Mouse (Mus musculus) stomach, embryonic 16.5 days (tissue): ENCODE measurements around the gene Eif4a1. TPM values are rescaled to one million over a fixed set of nuclear protein-coding genes. Genes with fewer than 3 reads are reported as not detected.

Experiments used
- ATAC-seq: fragments of 200-750 bp; cut with Nextera tagmentation; 2 replicates; pipeline ENCODE4 v1.8.0; 2017; ENCODE audit warnings: moderate number of reproducible peaks, moderate TSS enrichment; ENCODE audit not compliant: insufficient read depth, low FRiP score
- H3K27ac ChIP-seq: fragments of 300-500 bp; sonication (generic); 2 replicates; pipeline ENCODE4 v1.5.1; 2014; ENCODE audit warnings: low read length
- H3K27me3 ChIP-seq: fragments of 300-500 bp; sonication (generic); 2 replicates; pipeline ENCODE4 v1.6.1; 2014; ENCODE audit warnings: low read length, control low read depth, mixed read lengths; ENCODE audit not compliant: control insufficient read depth, insufficient read depth
- H3K36me3 ChIP-seq: fragments of 300-500 bp; sonication (generic); 2 replicates; pipeline ENCODE4 v1.6.1; 2014; ENCODE audit warnings: low read length; ENCODE audit not compliant: control insufficient read depth, insufficient read depth
- H3K4me1 ChIP-seq: fragments of 300-500 bp; sonication (generic); 2 replicates; pipeline ENCODE4 v1.6.1; 2014; ENCODE audit warnings: low read length, control low read depth, mixed read lengths; ENCODE audit not compliant: control insufficient read depth, insufficient read depth
- H3K4me2 ChIP-seq: fragments of 300-500 bp; sonication (generic); 2 replicates; pipeline ENCODE4 v1.6.1; 2014; ENCODE audit warnings: low read depth, low read length, mixed read lengths
- H3K4me3 ChIP-seq: fragments of 300-500 bp; sonication (generic); replicated peaks from 2 replicates; pipeline ENCODE4 v1.5.1; 2014; ENCODE audit warnings: mild to moderate bottlenecking, low read length
- H3K9ac ChIP-seq: fragments of 300-500 bp; sonication (generic); 2 replicates; pipeline ENCODE4 v1.6.1; 2014; ENCODE audit warnings: low read length
- H3K9me3 ChIP-seq: fragments of 300-500 bp; sonication (generic); replicated peaks from 2 replicates; pipeline ENCODE4 v1.6.1; 2016; ENCODE audit warnings: low read length, control low read depth; ENCODE audit not compliant: control insufficient read depth
- WGBS: fragments of 180-500 bp; shearing (Covaris S2); extraction: QIAGEN DNeasy Blood & Tissue Kit; methylation state at CpG from one replicate; pipeline ENCODE4 v1.1.7; 2014; 5-methylcytosine and 5-hydroxymethylcytosine counted together
- polyA plus RNA-seq: library from polyadenylated mRNA; unstranded; fragments of >200 nt; fragmentation: Nextera tagmentation; extraction: Ambion mirVana; gene quantifications from 2 replicates; pipeline ENCODE4 v1.2.1, GENCODE M21; 2015

Gene Eif4a1
- polyA plus RNA-seq, 1 experiment from 2014 or later: 462 TPM

DNA sequence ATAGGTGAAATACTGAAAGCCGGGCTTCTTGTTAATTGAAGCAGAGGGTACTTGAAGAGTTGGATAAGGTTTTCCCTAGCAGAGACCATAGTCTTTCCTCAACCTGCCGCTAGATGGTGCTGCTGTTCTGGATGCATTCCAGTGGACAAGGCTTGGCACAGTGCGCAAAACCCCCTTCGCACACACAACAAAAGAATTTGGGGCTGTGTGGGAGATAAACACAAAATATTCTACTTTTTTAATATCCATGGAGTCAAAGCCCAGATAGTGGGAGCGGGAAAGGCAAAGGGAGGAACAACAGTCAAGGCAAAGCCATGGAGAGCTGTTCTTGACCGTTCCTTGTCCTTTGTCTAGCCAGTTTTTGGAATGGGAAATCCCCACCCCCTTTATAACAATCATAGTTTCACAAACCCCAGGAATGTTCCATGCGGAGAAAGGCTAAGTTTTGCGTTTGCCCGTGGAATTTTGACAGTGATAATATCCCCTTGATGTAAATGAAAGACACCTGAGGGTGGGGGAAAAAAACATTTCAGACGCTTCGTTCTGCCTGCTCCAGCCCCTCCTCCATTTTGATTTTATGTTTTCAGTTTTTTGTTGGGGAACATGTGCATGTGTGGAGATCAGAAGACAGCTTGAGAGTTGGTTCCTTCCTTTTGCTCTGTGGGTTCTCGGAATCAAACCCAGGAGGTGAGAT lies 10.8 kb upstream of the Eif4a1 start:
- 0 out of 2 replicates have a peak, but pooled peaks have one; percentile 17 for ATAC-seq
- Histone ChIP-seq H3K27ac (peak overlapping the region; percentile 89), H3K36me3 (no peaks in the 10 kb centered on the region), H3K4me1 (peaks cover 39% of the 10 kb centered on the region), H3K27me3 (no peaks in the 10 kb centered on the region), H3K4me3 (peak overlapping the region; percentile 24), H3K4me2 (peak overlapping the region; percentile 97), H3K9me3 (no peaks in the 10 kb centered on the region), H3K9ac (peak overlapping the region; percentile 37)
- WGBS: 12% methylated on average over 12 of the region's 12 CpGs

DNA sequence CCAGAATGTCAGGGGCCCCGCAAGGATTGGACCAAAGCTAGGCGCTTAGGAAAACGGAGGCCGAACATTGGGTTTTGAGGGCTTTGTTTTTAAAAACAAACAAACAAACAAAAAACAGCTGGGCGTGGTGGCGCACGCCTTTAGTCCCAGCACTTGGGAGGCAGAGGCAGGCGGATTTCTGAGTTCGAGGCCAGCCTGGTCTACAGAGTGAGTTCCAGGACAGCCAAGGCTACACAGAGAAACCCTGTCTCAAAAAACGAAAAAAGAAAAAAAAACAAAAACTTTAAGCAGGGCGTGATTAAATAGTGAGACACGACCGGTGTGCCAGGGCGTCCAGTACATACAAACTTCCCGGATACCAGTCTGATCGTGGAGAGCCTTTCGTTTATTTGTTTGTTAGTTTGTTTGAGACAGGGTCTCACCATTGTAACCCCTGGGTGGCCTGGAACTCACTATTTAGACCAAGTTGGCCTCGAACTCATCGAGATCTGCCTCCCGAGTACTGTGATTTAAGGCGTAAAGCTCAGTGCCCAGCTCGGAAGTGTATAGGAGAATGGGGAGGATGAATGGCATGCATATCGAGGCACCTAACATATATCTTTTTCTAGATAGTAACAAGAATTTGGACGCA lies 10.1 kb upstream of the Eif4a1 start:
- ATAC-seq: no peak
- H3K4me1 ChIP-seq: peaks cover 39% of the 10 kb centered on the region
- H3K9ac ChIP-seq: peak overlapping the region; percentile 86
- H3K9me3 ChIP-seq: no peaks in the 10 kb centered on the region
- H3K4me3 ChIP-seq: peak overlapping the region; percentile 91
- H3K27me3 ChIP-seq: no peaks in the 10 kb centered on the region
- 20% methylated on average over 24 of the region's 24 CpGs for WGBS
- peak overlapping the region; percentile 89 for H3K27ac ChIP-seq
- peak overlapping the region; percentile 97 for H3K4me2 ChIP-seq
- H3K36me3 ChIP-seq: no peaks in the 10 kb centered on the region

DNA sequence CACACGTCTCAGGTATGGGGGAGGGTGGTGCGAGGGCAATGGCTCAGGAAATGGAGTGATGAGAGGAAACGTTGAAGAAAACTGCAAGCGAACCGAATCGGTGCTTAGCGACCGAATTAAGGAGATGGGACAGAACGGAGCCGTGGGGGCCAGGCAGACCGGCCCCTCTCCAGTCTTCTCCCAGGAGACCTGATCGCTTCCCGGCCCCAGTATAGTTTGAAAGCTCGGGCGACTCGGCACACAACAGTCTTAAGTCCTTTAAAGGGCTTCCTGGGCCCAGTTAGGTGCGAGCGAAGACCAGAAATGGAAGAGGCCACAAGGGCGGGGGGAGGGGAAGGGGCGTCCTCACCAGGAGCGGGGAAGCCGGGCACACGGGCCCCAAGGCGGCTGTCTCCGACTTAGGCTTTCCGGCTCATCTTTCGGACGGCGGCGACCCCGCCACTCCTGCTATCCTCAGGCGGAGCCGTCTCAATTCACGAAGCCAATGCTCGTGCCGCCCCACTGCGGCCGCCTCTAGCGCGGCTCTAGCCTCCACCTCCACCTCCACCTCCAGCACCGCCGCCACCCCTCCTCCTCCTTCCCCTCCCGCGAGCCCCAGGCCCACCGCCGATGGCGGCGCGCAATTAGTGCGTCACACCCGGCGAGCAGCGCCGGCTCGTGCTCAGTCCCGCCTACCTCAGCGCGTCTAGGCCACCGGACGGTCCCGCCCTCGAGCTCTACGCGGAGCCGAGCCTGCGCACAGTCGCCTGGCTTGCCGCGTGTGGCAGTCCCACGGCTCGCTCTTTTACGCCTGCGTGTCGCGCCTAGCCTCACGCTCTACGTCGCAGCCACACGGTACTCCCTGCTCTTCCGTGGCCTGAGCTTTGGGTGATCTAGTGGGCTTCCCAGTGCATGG lies 9.3 kb upstream of the Eif4a1 start, which contains the start of gene Senp3:
TSS of gene Senp3 (minus strand) at position 771 of the 895 bp plus-strand sequence.
- H3K4me2 ChIP-seq: peak within 1 kb of the TSS; percentile 97
- H3K4me3 ChIP-seq: peak within 1 kb of the TSS; percentile 91
- no peaks in the 10 kb centered on the region for H3K27me3 ChIP-seq
- WGBS: under 1% methylated on average over 79 of the region's 80 CpGs
- H3K9ac ChIP-seq: peak within 1 kb of the TSS; percentile 86
- no peaks in the 10 kb centered on the region for H3K9me3 ChIP-seq
- H3K27ac ChIP-seq: peak within 1 kb of the TSS; percentile 89
- no peaks in the 10 kb centered on the region for H3K36me3 ChIP-seq
- peak; percentile 95 for ATAC-seq
- peaks cover 34% of the 10 kb centered on the region for H3K4me1 ChIP-seq

DNA sequence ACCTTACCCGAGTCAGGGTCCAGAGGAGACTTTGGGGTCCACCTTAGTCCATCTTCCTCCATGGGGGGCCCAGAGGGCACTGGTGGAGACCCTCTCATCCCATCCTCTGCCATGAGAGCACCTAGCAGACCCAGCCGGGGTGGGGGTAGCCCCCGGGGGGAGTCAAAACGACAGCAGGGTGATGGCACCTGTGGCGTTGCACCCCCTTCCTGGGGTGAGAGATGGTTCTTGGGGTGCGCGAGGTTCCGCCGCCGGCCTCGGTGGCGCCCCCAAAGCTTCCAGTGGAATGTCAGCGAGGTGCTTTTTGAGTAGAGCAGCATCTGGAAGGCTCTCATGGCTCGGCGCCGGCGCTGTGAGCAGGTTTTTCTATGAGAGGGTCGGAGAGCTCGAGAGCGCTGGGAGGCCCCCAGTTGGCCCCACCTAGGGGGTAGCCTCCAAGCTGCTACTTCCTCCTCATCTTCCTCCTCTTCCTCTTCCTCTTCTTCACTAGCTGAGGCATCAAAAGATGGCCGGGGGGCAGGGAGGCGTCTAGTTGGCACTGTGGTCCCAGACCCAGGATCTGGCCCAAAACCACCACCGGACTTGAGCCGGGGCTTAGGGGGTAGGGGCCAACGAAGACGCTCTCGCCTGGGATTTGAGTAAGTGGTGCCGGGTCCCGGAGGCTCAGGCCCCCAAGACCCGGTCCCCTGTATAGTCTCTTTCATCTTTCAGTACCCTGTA lies 8.1 kb upstream of the Eif4a1 start:
- H3K27ac ChIP-seq: no peak overlapping the region
- 87% methylated on average over 30 of the region's 30 CpGs for WGBS
- H3K9ac ChIP-seq: peak overlapping the region; percentile 86
- H3K27me3 ChIP-seq: no peaks in the 10 kb centered on the region
- H3K4me1 ChIP-seq: peaks cover 21% of the 10 kb centered on the region
- no peaks in the 10 kb centered on the region for H3K9me3 ChIP-seq
- peak overlapping the region; percentile 91 for H3K4me3 ChIP-seq
- H3K36me3 ChIP-seq: no peaks in the 10 kb centered on the region
- H3K4me2 ChIP-seq: peak overlapping the region; percentile 97
- ATAC-seq: no peak

DNA sequence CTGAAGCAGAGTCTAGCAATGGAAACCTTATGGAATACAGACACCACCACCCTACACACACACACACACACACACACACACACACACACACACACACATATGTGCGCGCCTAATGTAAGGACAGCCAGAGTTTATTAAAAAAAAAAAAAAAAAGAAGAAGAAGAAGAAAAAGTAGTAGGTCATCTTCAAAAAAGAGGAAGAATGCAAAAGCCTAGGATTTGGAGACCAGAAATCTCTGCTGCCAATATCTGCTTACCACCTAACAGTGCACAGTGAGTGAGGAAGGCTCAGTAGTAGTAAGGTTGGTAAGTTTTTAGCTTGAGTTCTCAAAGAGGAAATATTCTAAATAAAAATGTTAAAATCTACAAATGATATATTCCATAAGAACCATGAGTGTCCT lies 6.9 kb upstream of the Eif4a1 start:
- ATAC-seq: no peak
- H3K4me2 ChIP-seq: no peak overlapping the region

DNA sequence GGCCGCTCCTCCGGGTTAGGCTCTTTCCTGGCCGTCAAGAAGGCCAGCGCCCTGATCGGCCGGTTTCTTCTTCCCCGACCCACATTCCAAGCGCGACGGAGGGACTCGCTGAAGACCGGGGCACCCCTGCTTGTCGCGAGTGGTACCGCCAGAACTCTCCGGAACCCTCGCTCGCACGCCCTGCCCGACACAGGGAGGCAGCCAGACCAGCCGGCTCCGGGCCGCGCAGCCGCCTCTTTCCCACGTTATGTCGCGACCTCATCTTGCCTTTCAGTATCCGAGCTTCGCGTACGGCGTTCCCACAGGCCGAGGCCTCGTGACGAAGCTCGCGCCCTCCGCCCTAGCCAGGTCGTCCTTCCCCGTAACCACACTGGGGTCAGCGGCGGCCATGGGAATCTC lies 498 bp downstream of the Eif4a1 start:
- H3K27me3 ChIP-seq: no peaks in the 10 kb centered on the region
- H3K4me2 ChIP-seq: 0 out of 2 replicates have a peak overlapping the region, but pooled peaks have one; percentile 97
- H3K4me1 ChIP-seq: peaks cover 18% of the 10 kb centered on the region
- under 1% methylated on average over 43 of the region's 43 CpGs for WGBS
- H3K9ac ChIP-seq: peak overlapping the region; percentile 100
- peak; percentile 0; the same call in 1 of the 2 replicates for ATAC-seq
- peak overlapping the region; percentile 96 for H3K27ac ChIP-seq
- H3K36me3 ChIP-seq: peaks cover 23% of the 10 kb centered on the region
- peak overlapping the region; percentile 73 for H3K4me3 ChIP-seq
- H3K9me3 ChIP-seq: no peaks in the 10 kb centered on the region

More for the DNA sequence above, 6.9 kb upstream of the Eif4a1 start:
- H3K27me3 ChIP-seq: no peaks in the 10 kb centered on the region
- H3K27ac ChIP-seq: no peak overlapping the region
- no peaks in the 10 kb centered on the region for H3K36me3 ChIP-seq
- no peaks in the 10 kb centered on the region for H3K9me3 ChIP-seq
- no peak overlapping the region for H3K9ac ChIP-seq
- peaks cover 15% of the 10 kb centered on the region for H3K4me1 ChIP-seq
- no peak overlapping the region for H3K4me3 ChIP-seq
- WGBS: 96% methylated on average over 2 of the region's 2 CpGs

DNA sequence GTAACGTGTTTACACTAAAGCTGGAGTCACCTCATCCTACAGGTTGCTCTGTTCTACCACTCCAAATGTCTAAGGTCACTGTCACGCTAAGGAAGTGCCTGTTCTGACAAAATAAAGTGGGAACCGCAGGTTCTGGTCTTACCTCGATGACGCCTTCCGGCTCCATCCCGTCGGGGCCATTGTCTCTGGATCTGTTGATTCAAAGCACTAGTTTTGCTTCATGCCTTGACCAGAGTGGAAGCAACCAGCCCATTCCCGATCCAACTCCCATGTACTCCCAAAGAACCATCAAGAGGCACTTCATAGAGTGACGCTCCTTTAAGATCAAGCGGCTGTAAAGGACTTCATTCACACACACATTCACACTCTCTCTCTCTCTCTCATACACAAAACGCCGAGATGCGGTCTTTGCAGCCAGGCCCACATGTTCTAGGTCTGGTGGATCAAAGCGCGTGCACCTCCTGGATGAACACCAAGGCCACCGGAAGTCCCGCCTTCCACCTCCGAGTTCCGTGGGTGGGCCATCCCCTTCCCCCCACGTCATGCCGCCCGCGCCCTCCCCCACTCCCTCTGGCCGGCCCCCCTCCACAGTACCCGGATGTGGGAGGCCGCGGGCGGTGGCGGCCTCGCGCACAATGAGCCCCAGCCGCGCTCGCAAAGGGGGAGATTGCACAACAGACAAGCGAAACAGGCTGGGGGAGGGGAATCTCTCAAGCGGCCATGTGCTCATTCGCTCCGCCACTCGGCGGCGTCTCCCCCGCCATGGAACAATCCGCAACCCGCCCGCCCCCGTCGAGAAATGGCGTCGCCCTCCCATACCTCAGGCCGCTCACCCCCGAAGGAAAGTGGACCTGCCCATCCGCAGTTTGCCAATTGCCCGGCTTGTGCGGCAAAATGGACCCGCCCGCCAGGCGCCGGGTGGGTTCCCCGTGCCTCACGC lies 1.2 kb downstream of the Eif4a1 start:
- peak overlapping the region; percentile 100 for H3K9ac ChIP-seq
- peak overlapping the region; percentile 73 for H3K4me3 ChIP-seq
- under 1% methylated on average over 61 of the region's 61 CpGs for WGBS
- peaks cover 18% of the 10 kb centered on the region for H3K4me1 ChIP-seq
- peak; percentile 79 for ATAC-seq
- H3K27ac ChIP-seq: peak overlapping the region; percentile 96
- H3K4me2 ChIP-seq: peak overlapping the region; percentile 97
- no peaks in the 10 kb centered on the region for H3K27me3 ChIP-seq
- H3K36me3 ChIP-seq: peaks cover 30% of the 10 kb centered on the region
- H3K9me3 ChIP-seq: no peaks in the 10 kb centered on the region

DNA sequence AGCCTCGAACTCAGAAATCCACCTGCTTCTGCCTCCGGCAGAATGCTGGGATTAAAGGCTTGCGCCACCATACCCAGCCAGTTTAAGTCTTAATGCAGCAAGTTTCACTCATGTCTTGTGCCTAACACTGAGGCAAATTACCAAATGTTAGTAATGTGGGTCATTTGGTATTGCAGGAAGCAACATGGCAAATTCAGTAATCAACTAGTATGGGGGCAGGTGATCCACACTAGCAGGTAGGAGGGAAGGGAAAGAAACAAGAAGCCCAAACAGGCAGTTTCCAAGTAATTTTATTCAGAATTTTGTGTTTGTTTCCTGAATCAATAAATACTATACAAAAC lies 5.6 kb downstream of the Eif4a1 start:
- no peak overlapping the region for H3K4me3 ChIP-seq
- no peak overlapping the region for H3K9ac ChIP-seq
- H3K4me2 ChIP-seq: no peak overlapping the region
- WGBS: 81% methylated on average over 3 of the region's 3 CpGs
- H3K9me3 ChIP-seq: no peaks in the 10 kb centered on the region
- H3K27me3 ChIP-seq: no peaks in the 10 kb centered on the region
- peaks cover 20% of the 10 kb centered on the region for H3K4me1 ChIP-seq
- ATAC-seq: no peak
- H3K36me3 ChIP-seq: peaks cover 34% of the 10 kb centered on the region
- H3K27ac ChIP-seq: peak overlapping the region; percentile 53
